Mouse (Mus musculus): Measurements from ENCODE around the gene 1700034J05Rik. TPM values are rescaled to one million over a fixed set of nuclear protein-coding genes. Genes with fewer than 3 reads are reported as not detected.

The 1700034J05Rik gene
- total and polyA plus RNA-seq, 3 experiments: not detected

GRCm38 (mm10) chr6:146959908-146960680 lies 5.9 kb upstream of the 1700034J05Rik start:
- Histone ChIP-seq H3K9me3 (replicated peaks; ENCODE audit: low read length) (no peaks in the 10 kb centered on the region), H3K27me3 (replicated peaks) (no peaks in the 10 kb centered on the region), H3K27ac (ENCODE audit: insufficient read depth, low read depth) (no peak overlapping the region), H3K4me1 (ENCODE audit: control insufficient read depth in 1 of 2, insufficient read depth in 2 of 2) (0 out of 4 replicates have a peak, but pooled peaks cover 0 to 3% of the 10 kb centered on the region in 2 experiments), H3K36me3 (replicated peaks in 1 of 2; ENCODE audit: control insufficient read depth in 1 of 2, insufficient read depth in 1 of 2, low read length in 1 of 2) (peaks cover 0 to 4% of the 10 kb centered on the region in 2 experiments), H3K9ac (ENCODE audit: insufficient read depth, low read depth) (no peak overlapping the region), H3K79me2 (replicated peaks; ENCODE audit: control insufficient read depth, extremely low read depth, insufficient read depth, poor library complexity, severe bottlenecking) (no peaks in the 10 kb centered on the region; the same call in 1 of the 2 replicates), H3K4me2 (ENCODE audit: insufficient read depth, low read depth, poor library complexity, severe bottlenecking) (no peak overlapping the region), H3K4me3 (replicated peaks in 1 of 3; ENCODE audit: low read depth in 2 of 3, low read length in 2 of 3, poor library complexity in 1 of 3) (no peak overlapping the region)
- DNase-seq (ENCODE audit: extremely low read depth): no peak
- TF ChIP-seq PAX5 (IDR thresholded peaks at IDR 0.05; ENCODE audit: low read length): no peak
- TF ChIP-seq IRF4 (IDR thresholded peaks at IDR 0.05; ENCODE audit: low read depth, low read length): no peak
- no peak for TF ChIP-seq CHD2 (IDR thresholded peaks at IDR 0.05; ENCODE audit: low read length)
- no peak for TF ChIP-seq USF1 (IDR thresholded peaks at IDR 0.05; ENCODE audit: low read depth, low read length)
- no peak for TF ChIP-seq SIN3A (IDR thresholded peaks at IDR 0.05; ENCODE audit: low read length)
- no peak for TF ChIP-seq TCF12 (IDR thresholded peaks at IDR 0.05; ENCODE audit: low read depth, low read length)
- no peak for TF ChIP-seq USF2 (conservative IDR thresholded peaks at IDR 0.05; ENCODE audit: low read depth, low read length)
- TF ChIP-seq CTCF (conservative IDR thresholded peaks at IDR 0.05 in 1 of 2, IDR thresholded peaks at IDR 0.05 in 1 of 2; ENCODE audit: low read depth in 2 of 2, low read length in 2 of 2): no peak
- TF ChIP-seq JUN (IDR thresholded peaks at IDR 0.05; ENCODE audit: insufficient read depth, low read depth, low read length): no peak
- no peak for TF ChIP-seq MAFK (IDR thresholded peaks at IDR 0.05; ENCODE audit: insufficient replicate concordance, low read length)
- TF ChIP-seq RCOR1 (conservative IDR thresholded peaks at IDR 0.05; ENCODE audit: low read depth, low read length): no peak
- TF ChIP-seq ZNF384 (IDR thresholded peaks at IDR 0.05; ENCODE audit: low read depth, low read length): no peak
- TF ChIP-seq NELFE (IDR thresholded peaks at IDR 0.05; ENCODE audit: low read depth, low read length): no peak
- TF ChIP-seq TBP (conservative IDR thresholded peaks at IDR 0.05; ENCODE audit: low read depth, low read length): no peak
- TF ChIP-seq EP300 (IDR thresholded peaks at IDR 0.05; ENCODE audit: low read length): no peak
- no peak for TF ChIP-seq SMC3 (IDR thresholded peaks at IDR 0.05; ENCODE audit: low read depth, low read length)
- TF ChIP-seq ZC3H11A (IDR thresholded peaks at IDR 0.05; ENCODE audit: low read depth, low read length): no peak
- no peak for TF ChIP-seq POLR2AphosphoS2 (IDR thresholded peaks at IDR 0.05; ENCODE audit: low read depth, low read length)
- dilution Hi-C loops (cut with MboI; ENCODE audit: extremely low pct_ligation_motif_present, extremely low pct_unique_long_range_greater_than_20kb, low sequenced_read_pairs) (no loop called here), in situ Hi-C loops (cut with MboI; ENCODE audit: low pct_ligation_motif_present, low pct_unique_long_range_greater_than_20kb, low sequenced_read_pairs) (loop anchor here (10.0 kb wide), 1 partner anchor 125 kb away; no protein-coding TSS in a partner anchor)

DNA sequence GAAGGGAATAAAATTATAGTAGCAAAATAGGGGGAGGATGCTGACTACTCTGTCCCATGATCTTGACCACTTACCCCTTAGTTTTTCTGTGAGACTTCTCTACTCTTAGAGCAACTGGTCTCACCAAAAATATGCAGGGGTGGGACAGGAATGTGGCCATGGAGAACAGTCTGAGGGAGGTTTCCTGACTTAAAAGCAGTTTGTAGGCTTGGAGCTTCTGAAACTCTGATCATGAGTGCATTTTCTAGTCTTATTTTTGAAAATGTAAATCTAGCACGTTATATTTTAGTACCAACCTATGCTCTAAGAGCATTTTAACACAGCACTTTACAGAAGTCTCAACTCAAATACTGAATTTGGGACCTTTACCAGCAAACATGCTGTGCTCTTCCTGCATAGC lies 4.5 kb upstream of the 1700034J05Rik start:
- no peaks in the 10 kb centered on the region for H3K9me3 ChIP-seq (replicated peaks; ENCODE audit: low read length)
- peaks cover 0 to 3% of the 10 kb centered on the region in 2 experiments for H3K36me3 ChIP-seq (replicated peaks in 1 of 2; ENCODE audit: control insufficient read depth in 1 of 2, insufficient read depth in 1 of 2, low read length in 1 of 2)
- no peak for TF ChIP-seq SIN3A (IDR thresholded peaks at IDR 0.05; ENCODE audit: low read length)
- no peak for TF ChIP-seq RCOR1 (conservative IDR thresholded peaks at IDR 0.05; ENCODE audit: low read depth, low read length)
- no peak for DNase-seq (ENCODE audit: extremely low read depth)
- no peaks in the 10 kb centered on the region; the same call in 1 of the 2 replicates for H3K79me2 ChIP-seq (replicated peaks; ENCODE audit: control insufficient read depth, extremely low read depth, insufficient read depth, poor library complexity, severe bottlenecking)
- H3K9ac ChIP-seq (ENCODE audit: insufficient read depth, low read depth): no peak overlapping the region
- in situ Hi-C loops (cut with MboI; ENCODE audit: low pct_ligation_motif_present, low pct_unique_long_range_greater_than_20kb, low sequenced_read_pairs) (no loop called here), dilution Hi-C loops (cut with MboI; ENCODE audit: extremely low pct_ligation_motif_present, extremely low pct_unique_long_range_greater_than_20kb, low sequenced_read_pairs) (no loop called here)
- no peak overlapping the region for H3K4me3 ChIP-seq (replicated peaks in 1 of 3; ENCODE audit: low read depth in 2 of 3, low read length in 2 of 3, poor library complexity in 1 of 3)
- H3K4me1 ChIP-seq (ENCODE audit: control insufficient read depth in 1 of 2, insufficient read depth in 2 of 2): no peaks in the 10 kb centered on the region
- H3K4me2 ChIP-seq (ENCODE audit: insufficient read depth, low read depth, poor library complexity, severe bottlenecking): no peak overlapping the region
- no peaks in the 10 kb centered on the region for H3K27me3 ChIP-seq (replicated peaks)
- H3K27ac ChIP-seq (ENCODE audit: insufficient read depth, low read depth): no peak overlapping the region

Measured in CH12.LX (cell line).